Mouse (Mus musculus) ovary, adult 2 months (tissue): ENCODE data around the gene Rnf17. TPM values are rescaled to one million over a fixed set of nuclear protein-coding genes. Genes with fewer than 3 reads are reported as not detected.

ENCODE experiments used
- polyA plus RNA-seq: library from polyadenylated mRNA; depleted of rRNA; stranded (reverse); fragments of >200 nt; gene quantifications from 2 replicates; pipeline ENCODE4 v1.2.3, GENCODE M21; 2012; rRNA removed

Gene Rnf17
- 0.10 and 0.14 TPM in 2 replicates for polyA plus RNA-seq

GRCm38 (mm10) chr14:56402311-56403071 lies at the start of gene Rnf17:
Gene Rnf17, plus strand, starts transcription at chr14:56402581.

GRCm38 (mm10) chr14:56364711-56365237 lies 37.6 kb upstream of the Rnf17 start, which contains the start of gene Atp12a:
Gene Atp12a, plus strand, starts transcription at chr14:56365068.

Other genes with a start within 250 kb of the Rnf17 start
- gene Gzmg, start 243.0 kb upstream of the Rnf17 start, polyA plus RNA-seq, result not detected in 2 replicates
- not detected in 2 replicates for gene Gzmn, start 228.0 kb upstream of the Rnf17 start, polyA plus RNA-seq
- gene Gzmf, start 191.2 kb upstream of the Rnf17 start, polyA plus RNA-seq, result not detected in 2 replicates
- gene Gzmc, start 167.9 kb upstream of the Rnf17 start, polyA plus RNA-seq, result not detected in 2 replicates
- 0.32 and 0.43 TPM in 2 replicates for gene Gzmb, start 140.3 kb upstream of the Rnf17 start, polyA plus RNA-seq
- gene Atp12a, start 37.5 kb upstream of the Rnf17 start, polyA plus RNA-seq, result 0.21 and 0.31 TPM in 2 replicates
- 0.94 and 0.95 TPM in 2 replicates for gene Cenpj, start 172.8 kb downstream of the Rnf17 start, polyA plus RNA-seq
- 6.6 and 6.8 TPM in 2 replicates for gene Parp4, start 173.0 kb downstream of the Rnf17 start, polyA plus RNA-seq